Mouse (Mus musculus) small intestine, adult 2 months (tissue): ENCODE results near the gene Cavin3. TPM values are rescaled to one million over a fixed set of nuclear protein-coding genes. Genes with fewer than 3 reads are reported as not detected.

ENCODE experiments used
- H3K27ac ChIP-seq: fragments of 200-500 bp; 2 replicates; pipeline ENCODE4 v1.5.1; 2012; ENCODE audit warnings: low read depth, low read length, control low read depth, inconsistent platforms; ENCODE audit not compliant: insufficient read depth
- H3K27me3 ChIP-seq: fragments of 200-500 bp; 2 replicates; pipeline ENCODE4 v1.6.1; 2012; ENCODE audit warnings: mild to moderate bottlenecking, moderate library complexity, low read length, inconsistent platforms; ENCODE audit not compliant: control insufficient read depth, insufficient read depth
- H3K36me3 ChIP-seq: fragments of 200-500 bp; 2 replicates; pipeline ENCODE4 v1.6.1; 2012; ENCODE audit warnings: mild to moderate bottlenecking, low read length, control low read depth, inconsistent platforms; ENCODE audit not compliant: control insufficient read depth, insufficient read depth
- H3K4me1 ChIP-seq: fragments of 200-500 bp; 2 replicates; pipeline ENCODE4 v1.6.1; 2012; ENCODE audit warnings: low read length, inconsistent platforms, mixed read lengths; ENCODE audit not compliant: control insufficient read depth, insufficient read depth, insufficient read length
- H3K4me3 ChIP-seq: fragments of 200-500 bp; 2 replicates; pipeline ENCODE4 v1.5.1; 2012; ENCODE audit warnings: low read depth, mild to moderate bottlenecking, control low read depth, inconsistent platforms, low read length, moderate library complexity
- CTCF ChIP-seq: fragments of 200-500 bp; IDR thresholded peaks from 2 replicates; pipeline ENCODE4 v1.5.1; 2012; ENCODE audit warnings: low read depth, mild to moderate bottlenecking, control low read depth, inconsistent platforms, low read length, moderate library complexity, mixed read lengths; ENCODE audit not compliant: insufficient replicate concordance, insufficient read length; ENCODE audit errors: extremely low read depth
- POLR2A ChIP-seq: fragments of 200-500 bp; IDR thresholded peaks from 2 replicates; pipeline ENCODE4 v1.6.1; 2012; ENCODE audit warnings: low read depth, mild to moderate bottlenecking, control low read depth, inconsistent platforms, low read length, moderate library complexity
- WGBS: fragments of 180-500 bp; shearing (Covaris S2); methylation state at CpG from one replicate; pipeline ENCODE4 v1.1.7; 2018; 5-methylcytosine and 5-hydroxymethylcytosine counted together
- polyA plus RNA-seq: library from polyadenylated mRNA; depleted of rRNA; stranded (reverse); fragments of >200 nt; gene quantifications from 2 replicates; pipeline ENCODE4 v1.2.3, GENCODE M21; 2012

Cavin3 gene
- polyA plus RNA-seq, 1 experiment, result 37.1 TPM

- Histone ChIP-seq H3K27ac (no peak overlapping the region), H3K27me3 (no peaks in the 10 kb centered on the region), H3K4me3 (no peak overlapping the region), H3K36me3 (no peaks in the 10 kb centered on the region), H3K4me1 (no peaks in the 10 kb centered on the region)
- WGBS, result 46% methylated on average over 10 of the region's 10 CpGs
- TF ChIP-seq CTCF (no peak), POLR2A (no peak)
Measured at GRCm38 (mm10) chr7:105498854-105499492, 16.9 kb upstream of the Cavin3 start.

- 76% methylated on average over 3 of the region's 3 CpGs for WGBS
- no peaks in the 10 kb centered on the region for H3K27me3 ChIP-seq
- H3K27ac ChIP-seq, result no peak overlapping the region
- no peak for TF ChIP-seq POLR2A
- no peak for TF ChIP-seq CTCF
- H3K4me1 ChIP-seq, result no peaks in the 10 kb centered on the region
- no peak overlapping the region for H3K4me3 ChIP-seq
- no peaks in the 10 kb centered on the region for H3K36me3 ChIP-seq
Measured at GRCm38 (mm10) chr7:105497881-105498280, 15.8 kb upstream of the Cavin3 start.

GRCm38 (mm10) chr7:105487104-105487876 is 5.2 kb upstream of the Cavin3 start:
- H3K4me1 ChIP-seq, result peaks cover 2% of the 10 kb centered on the region; the same call in 1 of the 2 replicates
- TF ChIP-seq POLR2A, result no peak
- 70% methylated on average over 6 of the region's 6 CpGs for WGBS
- H3K27me3 ChIP-seq, result no peaks in the 10 kb centered on the region
- no peak overlapping the region for H3K4me3 ChIP-seq
- H3K36me3 ChIP-seq, result no peaks in the 10 kb centered on the region
- no peak overlapping the region for H3K27ac ChIP-seq

- Histone ChIP-seq H3K27me3 (no peaks in the 10 kb centered on the region), H3K27ac (no peak overlapping the region), H3K4me3 (no peak overlapping the region), H3K36me3 (no peaks in the 10 kb centered on the region), H3K4me1 (peaks cover 2% of the 10 kb centered on the region; the same call in 1 of the 2 replicates)
- WGBS, result 54% methylated on average over 5 of the region's 5 CpGs
- no peak for TF ChIP-seq CTCF
- no peak for TF ChIP-seq POLR2A
Measured at GRCm38 (mm10) chr7:105485029-105485428, 2.9 kb upstream of the Cavin3 start.

DNA sequence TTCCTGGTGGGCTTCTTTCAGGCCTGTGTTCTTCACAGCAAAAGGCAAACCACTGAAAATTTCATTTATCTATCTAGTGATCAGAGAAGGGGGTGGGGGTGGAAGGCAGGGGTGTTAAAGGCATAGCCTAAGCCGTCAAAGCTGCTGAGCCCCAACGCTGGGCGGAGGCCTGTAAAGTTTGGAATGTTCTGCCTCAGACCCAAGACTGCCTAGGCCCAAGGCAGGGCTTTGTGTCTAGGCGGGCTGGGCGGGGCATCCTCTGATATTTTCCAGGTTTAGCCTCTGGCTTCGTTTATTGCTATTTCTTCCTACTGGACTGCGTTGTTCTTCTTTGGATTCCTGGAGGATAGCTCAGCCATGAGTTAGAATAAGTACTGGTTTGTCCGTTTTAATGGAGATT is 326 bp upstream of the Cavin3 start:
- TF ChIP-seq CTCF, result no peak
- TF ChIP-seq POLR2A, result no peak
- peak overlapping the region; percentile 71 for H3K4me3 ChIP-seq
- peak overlapping the region; percentile 50 for H3K27ac ChIP-seq
- H3K36me3 ChIP-seq, result no peaks in the 10 kb centered on the region
- WGBS, result 32% methylated on average over 8 of the region's 8 CpGs
- no peaks in the 10 kb centered on the region for H3K27me3 ChIP-seq
- H3K4me1 ChIP-seq, result peaks cover 2% of the 10 kb centered on the region; the same call in 1 of the 2 replicates

DNA sequence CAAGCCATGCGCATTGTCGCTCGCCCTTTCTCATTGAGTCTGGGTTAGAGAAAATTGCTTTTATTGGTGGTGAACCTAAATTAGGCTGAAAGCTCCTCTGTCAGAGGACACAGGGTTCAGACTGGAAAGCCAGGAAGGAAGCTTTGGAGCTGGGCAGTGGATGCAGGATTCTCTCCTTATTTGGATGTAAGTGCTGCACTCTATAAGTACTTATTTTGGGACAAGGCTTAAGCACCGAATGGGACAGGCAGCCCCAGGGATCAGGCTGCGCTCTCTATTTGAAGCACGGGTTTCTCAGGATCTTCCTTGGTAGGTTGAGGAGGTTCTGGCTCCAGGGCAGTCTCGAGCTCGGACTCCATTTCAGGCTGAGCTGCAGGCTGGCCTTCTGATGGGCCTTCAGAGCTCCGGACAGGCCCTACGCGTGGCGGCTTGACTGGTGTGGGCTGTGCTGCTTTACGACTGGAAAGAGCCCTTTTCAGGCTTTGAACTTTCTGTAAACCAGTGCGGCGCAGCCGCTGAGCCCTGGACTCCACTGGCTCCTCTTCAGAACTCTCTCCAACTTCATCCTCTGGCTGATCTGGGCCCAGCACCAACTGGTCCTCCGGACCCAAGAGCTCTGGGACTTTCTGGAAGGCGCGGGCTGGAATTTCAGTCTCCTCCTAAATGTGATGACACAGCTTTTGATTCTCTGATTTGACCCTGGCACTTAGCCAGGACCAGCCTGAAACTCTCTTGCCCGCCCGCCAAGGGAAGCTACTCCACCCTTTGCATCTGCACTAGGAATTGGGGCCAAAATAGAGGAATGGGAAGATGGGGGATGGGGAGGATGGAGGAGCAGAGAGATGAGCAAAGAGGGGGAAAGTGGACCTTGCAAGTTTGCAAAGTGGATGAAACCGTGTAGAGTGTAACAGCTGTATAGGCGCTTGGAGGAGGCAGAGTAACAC is 1.3 kb downstream of the Cavin3 start:
- H3K27ac ChIP-seq, result peak overlapping the region; percentile 81
- no peak for TF ChIP-seq CTCF
- no peak for TF ChIP-seq POLR2A
- WGBS, result 66% methylated on average over 23 of the region's 23 CpGs

GRCm38 (mm10) chr7:105480081-105480480 is 2.0 kb downstream of the Cavin3 start:
- Histone ChIP-seq H3K4me3 (no peak overlapping the region), H3K4me1 (peaks cover 2% of the 10 kb centered on the region; the same call in 1 of the 2 replicates), H3K36me3 (no peaks in the 10 kb centered on the region), H3K27me3 (no peaks in the 10 kb centered on the region), H3K27ac (peak overlapping the region; percentile 81)
- WGBS, result 53% methylated on average over 5 of the region's 5 CpGs
- no peak for TF ChIP-seq CTCF
- TF ChIP-seq POLR2A, result no peak

More for the DNA sequence above, 1.3 kb downstream of the Cavin3 start:
- Histone ChIP-seq H3K4me1 (peaks cover 2% of the 10 kb centered on the region; the same call in 1 of the 2 replicates), H3K4me3 (peak overlapping the region; percentile 71), H3K36me3 (no peaks in the 10 kb centered on the region), H3K27me3 (no peaks in the 10 kb centered on the region)
